Comparison of ENCODE assay signal across 9 mouse cellular contexts in the genomic region with DNA sequence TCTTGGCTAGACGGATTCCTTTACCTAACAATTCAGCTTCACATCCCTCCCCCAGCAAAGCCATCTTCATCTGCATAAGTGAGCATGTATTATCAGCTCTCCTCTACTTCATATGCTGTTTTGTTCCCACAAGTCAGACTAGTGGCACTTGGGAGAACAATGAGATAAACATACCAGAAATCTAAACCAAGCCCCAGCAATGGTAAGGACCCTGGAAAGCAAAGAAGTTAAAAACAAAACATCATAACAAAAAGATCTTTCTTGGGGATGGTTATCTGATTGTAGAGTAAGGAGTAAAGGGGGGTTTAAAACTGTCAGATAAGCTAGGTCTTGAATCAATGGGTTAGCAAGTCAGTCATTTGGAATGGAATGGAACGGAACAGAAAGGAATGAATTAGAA. TPM values are rescaled to one million over a fixed set of nuclear protein-coding genes. Genes with fewer than 3 reads are reported as not detected.
DNase-seq lines count a peak whose midpoint lies in the region; ATAC-seq and TF ChIP-seq lines count a peak whose summit lies in the region.
"Had no signal": no experiment of that assay in that cellular context is flagged by ENCODE, and none has a peak within 500 bp of the region (broad histone marks: within the 10 kb centered on the region; RNA-seq: fewer than 3 reads in every experiment).

No protein-coding gene starts in this region.

- H3K27ac ChIP-seq in heart, adult 2 months: peak overlapping the region; percentile 98
- no peak overlapping the region for H3K27ac ChIP-seq in liver, embryonic 11.5 days (ENCODE audit: low read depth, low read length)

- no peaks in the 10 kb centered on the region for H3K79me2 ChIP-seq in heart, adult 2 months (replicated peaks; ENCODE audit: control insufficient read depth, insufficient read depth, low read length)

- no peaks in the 10 kb centered on the region for H3K27me3 ChIP-seq in heart, adult 2 months (ENCODE audit: control insufficient read depth, insufficient read depth, low read length)
- peaks cover 8% of the 10 kb centered on the region for H3K27me3 ChIP-seq in erythroblast, embryonic 14.5 days (ENCODE audit: control insufficient read depth)
- no peaks in the 10 kb centered on the region for H3K27me3 ChIP-seq in liver, embryonic 11.5 days (replicated peaks; ENCODE audit: control insufficient read depth, insufficient read depth, low read length)

- intact Hi-C loops in heart, adult 2 months (cut with DNase I): loop anchor here (2.0 to 5.0 kb wide), 4 partner anchors 22 to 192 kb away; a partner anchor contains a TSS
- intact Hi-C loops in heart, postnatal 25 days (cut with DNase I): no loop called here
- intact Hi-C loops in left cerebral cortex, postnatal 10 days (cut with DNase I): loop anchor here (5.0 kb wide), 1 partner anchor 57 kb away; a partner anchor contains a TSS

- no peak for ATAC-seq in liver, embryonic 11.5 days (replicated peaks; ENCODE audit: low FRiP score)
- ATAC-seq in cerebellum, adult (ENCODE audit: insufficient number of reproducible peaks, low FRiP score, low TSS enrichment): no peak

- 45% methylated on average over 2 of the region's 2 CpGs for WGBS in heart, adult 2 months
- 18% methylated on average over 2 of the region's 2 CpGs for WGBS in liver, embryonic 11.5 days

- TF ChIP-seq POLR2A in heart, adult 2 months (IDR thresholded peaks at IDR 0.05; ENCODE audit: insufficient read depth, low read depth, low read length): no peak

- H3K4me3 ChIP-seq in heart, adult 2 months: peak overlapping the region; percentile 86
- peak overlapping the region; percentile 94 for H3K4me3 ChIP-seq in erythroblast, embryonic 14.5 days (replicated peaks)
- peak overlapping the region; percentile 90 for H3K4me3 ChIP-seq in liver, embryonic 11.5 days (ENCODE audit: low read depth, low read length)

- TF ChIP-seq EP300 in heart, adult 2 months (IDR thresholded peaks at IDR 0.05; ENCODE audit: insufficient read depth, low read depth, low read length): no peak

- H3K4me1 ChIP-seq in heart, adult 2 months (ENCODE audit: control insufficient read depth, insufficient read depth, low read length): peaks cover 1% of the 10 kb centered on the region; the same call in 1 of the 2 replicates
- peaks cover 18% of the 10 kb centered on the region for H3K4me1 ChIP-seq in erythroblast, embryonic 14.5 days (ENCODE audit: control insufficient read depth)
- H3K4me1 ChIP-seq in liver, embryonic 11.5 days (replicated peaks; ENCODE audit: control insufficient read depth, insufficient read depth, low read length): peaks cover 9% of the 10 kb centered on the region

- no peaks in the 10 kb centered on the region for H3K36me3 ChIP-seq in heart, adult 2 months (ENCODE audit: control insufficient read depth, insufficient read depth, low read length)
- no peaks in the 10 kb centered on the region for H3K36me3 ChIP-seq in erythroblast, embryonic 14.5 days (ENCODE audit: control insufficient read depth)
- H3K36me3 ChIP-seq in liver, embryonic 11.5 days (ENCODE audit: control insufficient read depth, insufficient read depth, low read length): no peaks in the 10 kb centered on the region; the same call in 1 of the 2 replicates

- DNase-seq in heart, adult 2 months: no peak
- DNase-seq in heart, postnatal 25 days (ENCODE audit: low spot score): no peak
- peak; percentile 42 for DNase-seq in 3T3-L1 (ENCODE audit: low read depth, low spot score)
- no peak for DNase-seq in liver, embryonic 11.5 days (ENCODE audit: low spot score)
- no peak for DNase-seq in thymus, postnatal 10 days (ENCODE audit: low spot score in 2 of 2)
- no peak for DNase-seq in left cerebral cortex, postnatal 10 days (ENCODE audit: extremely low spot score in 1 of 2, low spot score in 2 of 2)
- DNase-seq: cerebellum, postnatal 10 days had no signal

- H3K4me2 ChIP-seq in liver, embryonic 11.5 days: peak overlapping the region; percentile 83

- no peak overlapping the region; the same call in 1 of the 2 replicates for H3K9ac ChIP-seq in heart, adult 2 months (ENCODE audit: low read depth, low read length)
- H3K9ac ChIP-seq in liver, embryonic 11.5 days (ENCODE audit: low read depth, low read length): peak overlapping the region; percentile 88

- no peaks in the 10 kb centered on the region for H3K9me3 ChIP-seq in erythroblast, embryonic 14.5 days (ENCODE audit: control insufficient read depth, low read length)
- no peaks in the 10 kb centered on the region for H3K9me3 ChIP-seq in liver, embryonic 11.5 days (ENCODE audit: control insufficient read depth, low read length)

- TF ChIP-seq CTCF in heart, adult 2 months (IDR thresholded peaks at IDR 0.05): no peak

RNA-seq across cellular contexts. Expression of a gene that starts 0.9 kb away (rescaled TPM):
- total RNA-seq in heart, adult 2 months (2021): 10 to 100 TPM; 39.4 to 40.1 TPM
- 25.9 and 33.4 TPM in 2 replicates for polyA plus RNA-seq in heart, adult 2 months (2012; rRNA removed)
- 10 to 100 TPM; 29.7 to 33.2 TPM for total RNA-seq in heart, postnatal 25 days (2021)
- 1.4 and 2.3 TPM in 2 replicates for polyA plus RNA-seq in erythroblast, embryonic 14.5 days (2012)
- 39.1 and 42.3 TPM in 2 replicates for polyA plus RNA-seq in liver, embryonic 11.5 days (2014; fragmentation: Nextera tagmentation; extraction: Ambion mirVana)
- 100 to 1,000 TPM; 125 to 133 TPM for total RNA-seq in left cerebral cortex, postnatal 10 days (2021)

RNA-seq across cellular contexts. Expression of a gene that starts 15.4 kb away (rescaled TPM):
- under 1 TPM; 0.27 to 0.50 TPM for total RNA-seq in heart, adult 2 months (2021)
- polyA plus RNA-seq in heart, adult 2 months (2012; rRNA removed): 1.3 and 1.5 TPM in 2 replicates
- total RNA-seq in heart, postnatal 25 days (2021): 1 to 10 TPM in 1 of 2 experiments, under 1 TPM in 1; 0.88 to 1.6 TPM
- polyA plus RNA-seq in erythroblast, embryonic 14.5 days (2012): 0.06 TPM in 1 of 2 replicates, not detected in the other
- polyA plus RNA-seq in liver, embryonic 11.5 days (2014; fragmentation: Nextera tagmentation; extraction: Ambion mirVana): 9.4 and 10.6 TPM in 2 replicates
- 10 to 100 TPM; 26.9 to 32.1 TPM for total RNA-seq in left cerebral cortex, postnatal 10 days (2021)

RNA-seq across cellular contexts. Expression of a gene that starts 19.8 kb away (rescaled TPM):
- total RNA-seq in heart, adult 2 months (2021): 100 to 1,000 TPM; 157 to 161 TPM
- polyA plus RNA-seq in heart, adult 2 months (2012; rRNA removed): 318 and 320 TPM in 2 replicates
- total RNA-seq in heart, postnatal 25 days (2021): 100 to 1,000 TPM; 157 to 162 TPM
- polyA plus RNA-seq in erythroblast, embryonic 14.5 days (2012): 21.7 and 36.5 TPM in 2 replicates
- polyA plus RNA-seq in liver, embryonic 11.5 days (2014; fragmentation: Nextera tagmentation; extraction: Ambion mirVana): 355 and 398 TPM in 2 replicates
- 100 to 1,000 TPM; 555 to 572 TPM for total RNA-seq in left cerebral cortex, postnatal 10 days (2021)

RNA-seq across cellular contexts. Expression of a gene that starts 24.9 kb away (rescaled TPM):
- not detected for total RNA-seq in heart, adult 2 months (2021)
- polyA plus RNA-seq in heart, adult 2 months (2012; rRNA removed): 0.06 and 0.27 TPM in 2 replicates
- total RNA-seq in heart, postnatal 25 days (2021): not detected
- 0.02 TPM in 1 of 2 replicates, not detected in the other for polyA plus RNA-seq in erythroblast, embryonic 14.5 days (2012)
- polyA plus RNA-seq in liver, embryonic 11.5 days (2014; fragmentation: Nextera tagmentation; extraction: Ambion mirVana): 0.60 and 0.73 TPM in 2 replicates
- under 1 TPM in 1 of 2 experiments, not detected in 1; 0.36 TPM for total RNA-seq in left cerebral cortex, postnatal 10 days (2021)

RNA-seq across cellular contexts. Expression of a gene that starts 29.8 kb away (rescaled TPM):
- 10 to 100 TPM; 25.5 to 27.2 TPM for total RNA-seq in heart, adult 2 months (2021)
- 30.7 and 33.2 TPM in 2 replicates for polyA plus RNA-seq in heart, adult 2 months (2012; rRNA removed)
- total RNA-seq in heart, postnatal 25 days (2021): 10 to 100 TPM; 26.1 to 29.5 TPM
- 2.2 and 3.9 TPM in 2 replicates for polyA plus RNA-seq in erythroblast, embryonic 14.5 days (2012)
- polyA plus RNA-seq in liver, embryonic 11.5 days (2014; fragmentation: Nextera tagmentation; extraction: Ambion mirVana): 10.4 and 11.4 TPM in 2 replicates
- total RNA-seq in left cerebral cortex, postnatal 10 days (2021): 10 to 100 TPM; 55.8 to 57.7 TPM

Comparison
In these comparisons a context has a peak if more than half of its experiments do, and no peak if none do; other contexts are left out.
1. RNA of a gene that starts 15.4 kb away (total RNA-seq): 26.9 to 32.1 TPM in left cerebral cortex, postnatal 10 days; 0.88 to 1.6 TPM in heart, postnatal 25 days and 0.27 to 0.50 TPM in heart, adult 2 months; every median in the first group is over 10 times any median in the second.
2. Peak in every context shown above with its lines, with median percentiles within 50 percentile points of each other: H3K4me3 ChIP-seq.